Mouse (Mus musculus) frontal cortex, postnatal 25 days (tissue): ENCODE results near the gene Misp.

Experiments used
- DNase-seq, 2 experiments: peaks; one replicate each; pipeline ENCODE4 v3.0.0; 2022; ENCODE audit warnings: low spot score in 2 of 2

Misp gene

GRCm38 (mm10) chr10:79820782-79821181, at the start of gene Misp:
Misp (plus strand) TSS chr10:79820989.
- no peak for DNase-seq

GRCm38 (mm10) chr10:79772320-79772719, 48.5 kb upstream of the Misp start:
- DNase-seq, result no peak

- DNase-seq, result no peak
Measured at GRCm38 (mm10) chr10:79773208-79773607, 47.6 kb upstream of the Misp start.

- no peak for DNase-seq
Measured at GRCm38 (mm10) chr10:79774486-79775279, 46.1 kb upstream of the Misp start.

- DNase-seq, result no peak
Measured at GRCm38 (mm10) chr10:79777103-79777531, 43.7 kb upstream of the Misp start, which contains the start of gene Fstl3. Fstl3 (plus strand) TSS chr10:79777272.

- DNase-seq, result no peak
Measured at GRCm38 (mm10) chr10:79778006-79778405, 42.8 kb upstream of the Misp start.

GRCm38 (mm10) chr10:79779193-79779592, 41.6 kb upstream of the Misp start:
- DNase-seq, result no peak

- DNase-seq, result peak; percentile 96 to 97
Measured at GRCm38 (mm10) chr10:79779784-79780663, 40.8 kb upstream of the Misp start.

- no peak for DNase-seq
Measured at GRCm38 (mm10) chr10:79780664-79781015, 40.1 kb upstream of the Misp start.

GRCm38 (mm10) chr10:79781139-79781538, 39.6 kb upstream of the Misp start:
- no peak for DNase-seq

- no peak for DNase-seq
Measured at GRCm38 (mm10) chr10:79781956-79782355, 38.8 kb upstream of the Misp start.

GRCm38 (mm10) chr10:79783050-79783449, 37.7 kb upstream of the Misp start:
- no peak for DNase-seq

- no peak for DNase-seq
Measured at GRCm38 (mm10) chr10:79783920-79784800, 36.6 kb upstream of the Misp start.

- peak; percentile 73 to 83 for DNase-seq
Measured at GRCm38 (mm10) chr10:79788386-79789158, 32.2 kb upstream of the Misp start.

GRCm38 (mm10) chr10:79789581-79789980, 31.2 kb upstream of the Misp start:
- no peak for DNase-seq

GRCm38 (mm10) chr10:79790861-79791260, 29.9 kb upstream of the Misp start, which contains the start of gene Prss57:
Prss57 (minus strand) TSS chr10:79790961.
- no peak for DNase-seq

- DNase-seq, result no peak
Measured at GRCm38 (mm10) chr10:79792339-79793040, 28.3 kb upstream of the Misp start.

- DNase-seq, result peak; percentile 85
Measured at GRCm38 (mm10) chr10:79793051-79793737, 27.6 kb upstream of the Misp start, which contains the start of gene Palm. Palm (plus strand) TSS chr10:79793572.

GRCm38 (mm10) chr10:79793738-79794490, 26.9 kb upstream of the Misp start:
- peak in 1 of 2 experiments; percentile 41 for DNase-seq
